8 mouse cellular contexts compared by ENCODE assay signal in genomic region chr10:40882831-40883643, GRCm38 (mm10). TPM values are rescaled to one million over a fixed set of nuclear protein-coding genes. Genes with fewer than 3 reads are reported as not detected.
DNase-seq lines count a peak whose midpoint lies in the region; ATAC-seq lines count a peak whose summit lies in the region.

Gene Cdc40, minus strand, starts transcription at chr10:40883311.
Gene Wasf1, plus strand, starts transcription at chr10:40883475.

- WGBS in heart, embryonic 13.5 days, result under 1% methylated on average over 44 of the region's 44 CpGs
- under 1% methylated on average over 44 of the region's 44 CpGs for WGBS in liver, embryonic 12.5 days (ENCODE audit: insufficient replicate concordance)
- under 1% methylated on average over 44 of the region's 44 CpGs for WGBS in stomach, embryonic 15.5 days

- ATAC-seq in heart, embryonic 13.5 days (ENCODE audit: extremely low read depth, insufficient number of reproducible peaks, low FRiP score, low TSS enrichment), result peak; percentile 97
- peak; percentile 96 for ATAC-seq in liver, embryonic 12.5 days
- peak; percentile 97 for ATAC-seq in stomach, embryonic 15.5 days (ENCODE audit: insufficient read depth, low FRiP score, low read depth)

- DNase-seq in CD4-positive, CD25-positive, alpha-beta regulatory T cell, adult 2 months (ENCODE audit: low read depth, low spot score), result peak; percentile 95
- peak; percentile 66 for DNase-seq in fat pad, adult 2 months (ENCODE audit: extremely low read depth, low read depth, low spot score)
- DNase-seq in kidney, postnatal 10 days, result peak; percentile 98
- peak; percentile 80 to 85 for DNase-seq in natural killer cell, adult 2 months (ENCODE audit: low spot score in 2 of 2)

- peak within 1 kb of the TSS; percentile 96 for H3K4me3 ChIP-seq in brown adipose tissue, adult 24 weeks (ENCODE audit: insufficient read depth, low read depth, low read length)
- peak within 1 kb of the TSS; percentile 96 for H3K4me3 ChIP-seq in heart, embryonic 13.5 days
- H3K4me3 ChIP-seq in liver, embryonic 12.5 days, result peak within 1 kb of the TSS; percentile 96
- H3K4me3 ChIP-seq in stomach, embryonic 15.5 days (replicated peaks), result peak within 1 kb of the TSS; percentile 88

- no peaks in the 10 kb centered on the region for H3K9me3 ChIP-seq in heart, embryonic 13.5 days
- H3K9me3 ChIP-seq in liver, embryonic 12.5 days (replicated peaks), result no peaks in the 10 kb centered on the region
- H3K9me3 ChIP-seq in stomach, embryonic 15.5 days, result no peaks in the 10 kb centered on the region

- H3K27me3 ChIP-seq in heart, embryonic 13.5 days (replicated peaks), result no peaks in the 10 kb centered on the region
- peaks cover 15% of the 10 kb centered on the region for H3K27me3 ChIP-seq in liver, embryonic 12.5 days (replicated peaks)
- no peaks in the 10 kb centered on the region for H3K27me3 ChIP-seq in stomach, embryonic 15.5 days (replicated peaks)

- H3K4me2 ChIP-seq in heart, embryonic 13.5 days, result peak within 1 kb of the TSS; percentile 92
- H3K4me2 ChIP-seq in liver, embryonic 12.5 days, result peak within 1 kb of the TSS; percentile 100
- H3K4me2 ChIP-seq in stomach, embryonic 15.5 days, result peak within 1 kb of the TSS; percentile 91

- H3K27ac ChIP-seq in brown adipose tissue, adult 24 weeks (replicated peaks; ENCODE audit: low read depth, low read length), result peak within 1 kb of the TSS; percentile 66
- peak within 1 kb of the TSS; percentile 92 for H3K27ac ChIP-seq in heart, embryonic 13.5 days (replicated peaks)
- peak within 1 kb of the TSS; percentile 86 for H3K27ac ChIP-seq in liver, embryonic 12.5 days
- peak within 1 kb of the TSS; percentile 86 for H3K27ac ChIP-seq in stomach, embryonic 15.5 days

- peak within 1 kb of the TSS; percentile 93 for H3K9ac ChIP-seq in heart, embryonic 13.5 days
- peak within 1 kb of the TSS; percentile 87 for H3K9ac ChIP-seq in liver, embryonic 12.5 days
- H3K9ac ChIP-seq in stomach, embryonic 15.5 days, result peak within 1 kb of the TSS; percentile 90

- peaks cover 8% of the 10 kb centered on the region for H3K4me1 ChIP-seq in brown adipose tissue, adult 24 weeks (ENCODE audit: control insufficient read depth, insufficient read depth, insufficient read length, low read length)
- peaks cover 44% of the 10 kb centered on the region for H3K4me1 ChIP-seq in heart, embryonic 13.5 days
- peaks cover 41% of the 10 kb centered on the region for H3K4me1 ChIP-seq in liver, embryonic 12.5 days
- H3K4me1 ChIP-seq in stomach, embryonic 15.5 days, result 0 out of 2 replicates have a peak, but pooled peaks cover 5% of the 10 kb centered on the region

- H3K36me3 ChIP-seq in heart, embryonic 13.5 days, result peaks cover 7% of the 10 kb centered on the region
- peaks cover 10% of the 10 kb centered on the region for H3K36me3 ChIP-seq in liver, embryonic 12.5 days
- no peaks in the 10 kb centered on the region for H3K36me3 ChIP-seq in stomach, embryonic 15.5 days

RNA-seq across cellular contexts. Expression of gene Cdc40, which starts in this region (rescaled TPM):
- 12.2 and 13.7 TPM in 2 replicates for polyA plus RNA-seq in brown adipose tissue, adult 24 weeks (2012; ENCODE audit: insufficient read depth, insufficient read length, missing spikeins)
- 19.9 and 21.2 TPM in 2 replicates for polyA plus RNA-seq in heart, embryonic 13.5 days (2015; fragmentation: Nextera tagmentation; extraction: Ambion mirVana)
- 19.5 and 20.1 TPM in 2 replicates for polyA plus RNA-seq in liver, embryonic 12.5 days (2016; fragmentation: Nextera tagmentation; extraction: Ambion mirVana)
- 28.2 and 29.2 TPM in 2 replicates for polyA plus RNA-seq in stomach, embryonic 15.5 days (2015; fragmentation: Nextera tagmentation; extraction: Ambion mirVana)

RNA-seq across cellular contexts. Expression of gene Wasf1, which starts in this region (rescaled TPM):
- 0.40 TPM in 1 of 2 replicates, not detected in the other for polyA plus RNA-seq in brown adipose tissue, adult 24 weeks (2012; ENCODE audit: insufficient read depth, insufficient read length, missing spikeins)
- 12.7 and 13.2 TPM in 2 replicates for polyA plus RNA-seq in heart, embryonic 13.5 days (2015; fragmentation: Nextera tagmentation; extraction: Ambion mirVana)
- polyA plus RNA-seq in liver, embryonic 12.5 days (2016; fragmentation: Nextera tagmentation; extraction: Ambion mirVana), result 3.2 and 3.3 TPM in 2 replicates
- 13.0 and 13.1 TPM in 2 replicates for polyA plus RNA-seq in stomach, embryonic 15.5 days (2015; fragmentation: Nextera tagmentation; extraction: Ambion mirVana)

Comparison
In these comparisons a context has a peak if more than half of its experiments do, and no peak if none do; other contexts are left out.
1. Peak in every context shown above with its lines: DNase-seq, ATAC-seq, H3K4me3 ChIP-seq and H3K27ac ChIP-seq.